Mouse (Mus musculus): ENCODE results near the gene Gmfb. TPM values are rescaled to one million over a fixed set of nuclear protein-coding genes. Genes with fewer than 3 reads are reported as not detected.

Gmfb gene
- polyA plus RNA-seq, 1 experiment, result 17.2 TPM

- Histone ChIP-seq H3ac (ENCODE audit: control insufficient read depth, insufficient read length) (no peak overlapping the region), H3K4me2 (ENCODE audit: low read depth) (no peak overlapping the region), H3K27me3 (ENCODE audit: control insufficient read depth, insufficient read depth, insufficient read length) (no peaks in the 10 kb centered on the region), H3K36me3 (ENCODE audit: control insufficient read depth, insufficient read depth) (peaks cover 14% of the 10 kb centered on the region), H3K4me3 (no peak overlapping the region), H3K79me2 (ENCODE audit: control insufficient read depth, insufficient read depth) (no peaks in the 10 kb centered on the region)
- TF ChIP-seq REST (IDR thresholded peaks at IDR 0.05; ENCODE audit: insufficient read depth, insufficient read length) (no peak), POLR2AphosphoS2 (IDR thresholded peaks at IDR 0.05; ENCODE audit: insufficient read length, low read depth) (no peak), TCF3 (IDR thresholded peaks at IDR 0.05; ENCODE audit: insufficient read length, low read depth) (no peak), E2F4 (IDR thresholded peaks at IDR 0.05; ENCODE audit: insufficient read depth) (no peak), TCF12 (IDR thresholded peaks at IDR 0.05; ENCODE audit: insufficient read depth, poor library complexity, severe bottlenecking) (no peak), MYOD1 (IDR thresholded peaks at IDR 0.05; ENCODE audit: control insufficient read depth in 1 of 3, insufficient read length in 2 of 3, low read depth in 2 of 3) (no peak), SRF (IDR thresholded peaks at IDR 0.05; ENCODE audit: control insufficient read depth, insufficient read length, low read depth) (no peak), CEBPB (IDR thresholded peaks at IDR 0.05; ENCODE audit: insufficient read depth, poor library complexity, severe bottlenecking) (no peak)
Observed at GRCm38 (mm10) chr14:46848736-46849135, 26.7 kb upstream of the Gmfb start.

- H3K79me2 ChIP-seq (ENCODE audit: control insufficient read depth, insufficient read depth), result no peaks in the 10 kb centered on the region
- no peak for TF ChIP-seq MYOD1 (IDR thresholded peaks at IDR 0.05; ENCODE audit: control insufficient read depth in 1 of 3, insufficient read length in 2 of 3, low read depth in 2 of 3)
- no peak for TF ChIP-seq MAX (IDR thresholded peaks at IDR 0.05; ENCODE audit: low read depth)
- no peak for TF ChIP-seq E2F4 (IDR thresholded peaks at IDR 0.05; ENCODE audit: insufficient read depth)
- no peak for TF ChIP-seq USF1 (IDR thresholded peaks at IDR 0.05; ENCODE audit: low read depth)
- no peak for TF ChIP-seq MYOG (IDR thresholded peaks at IDR 0.05; ENCODE audit: control insufficient read depth in 1 of 3, insufficient read depth in 1 of 3, insufficient read length in 2 of 3, low read depth in 2 of 3)
- TF ChIP-seq TCF3 (IDR thresholded peaks at IDR 0.05; ENCODE audit: insufficient read length, low read depth), result no peak
- no peak for TF ChIP-seq TCF12 (IDR thresholded peaks at IDR 0.05; ENCODE audit: insufficient read depth, poor library complexity, severe bottlenecking)
- no peak for TF ChIP-seq POLR2AphosphoS2 (IDR thresholded peaks at IDR 0.05; ENCODE audit: insufficient read length, low read depth)
- TF ChIP-seq POLR2A (IDR thresholded peaks at IDR 0.05; ENCODE audit: insufficient read length, low read depth), result no peak
- no peak for TF ChIP-seq CEBPB (IDR thresholded peaks at IDR 0.05; ENCODE audit: insufficient read depth, poor library complexity, severe bottlenecking)
- TF ChIP-seq REST (IDR thresholded peaks at IDR 0.05; ENCODE audit: insufficient read depth, insufficient read length), result no peak
- TF ChIP-seq SRF (IDR thresholded peaks at IDR 0.05; ENCODE audit: control insufficient read depth, insufficient read length, low read depth), result no peak
- H3K27me3 ChIP-seq (ENCODE audit: control insufficient read depth, insufficient read depth, insufficient read length), result no peaks in the 10 kb centered on the region
- peaks cover 14% of the 10 kb centered on the region for H3K36me3 ChIP-seq (ENCODE audit: control insufficient read depth, insufficient read depth)
- H3ac ChIP-seq (ENCODE audit: control insufficient read depth, insufficient read length), result no peak overlapping the region
- H3K4me2 ChIP-seq (ENCODE audit: low read depth), result no peak overlapping the region
- no peak overlapping the region for H3K4me3 ChIP-seq
Observed at GRCm38 (mm10) chr14:46848063-46848590, 26.1 kb upstream of the Gmfb start.

DNA sequence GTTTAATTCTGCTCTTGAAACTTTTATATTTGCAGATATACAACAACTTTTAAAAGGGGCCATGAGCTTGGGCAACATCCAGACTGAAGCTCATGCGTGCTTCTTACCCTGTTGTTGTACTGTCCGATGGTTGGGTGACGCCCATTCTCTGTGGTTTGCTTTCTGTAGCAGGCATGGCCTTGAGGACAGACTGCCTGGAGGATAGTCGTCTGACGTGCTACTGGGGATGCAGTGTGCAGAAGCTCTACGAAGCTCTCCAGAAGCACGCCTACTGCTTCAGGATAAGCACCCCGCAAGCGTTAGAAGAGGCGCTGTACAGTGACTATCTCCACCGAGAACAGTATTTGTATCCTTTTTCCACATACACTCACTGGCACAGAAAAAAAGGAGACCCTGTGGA lies 23.7 kb upstream of the Gmfb start:
- Histone ChIP-seq H3K36me3 (ENCODE audit: control insufficient read depth, insufficient read depth) (peaks cover 14% of the 10 kb centered on the region), H3K4me3 (no peak overlapping the region), H3ac (ENCODE audit: control insufficient read depth, insufficient read length) (no peak overlapping the region), H3K79me2 (ENCODE audit: control insufficient read depth, insufficient read depth) (no peaks in the 10 kb centered on the region), H3K4me2 (ENCODE audit: low read depth) (no peak overlapping the region), H3K27me3 (ENCODE audit: control insufficient read depth, insufficient read depth, insufficient read length) (no peaks in the 10 kb centered on the region)
- TF ChIP-seq CEBPB (IDR thresholded peaks at IDR 0.05; ENCODE audit: insufficient read depth, poor library complexity, severe bottlenecking), result no peak
- TF ChIP-seq MAX (IDR thresholded peaks at IDR 0.05; ENCODE audit: low read depth), result no peak
- TF ChIP-seq MYOD1 (IDR thresholded peaks at IDR 0.05; ENCODE audit: control insufficient read depth in 1 of 3, insufficient read length in 2 of 3, low read depth in 2 of 3), result no peak
- TF ChIP-seq POLR2A (IDR thresholded peaks at IDR 0.05; ENCODE audit: insufficient read length, low read depth), result no peak
- TF ChIP-seq MYOG (IDR thresholded peaks at IDR 0.05; ENCODE audit: control insufficient read depth in 1 of 3, insufficient read depth in 1 of 3, insufficient read length in 2 of 3, low read depth in 2 of 3), result no peak
- no peak for TF ChIP-seq E2F4 (IDR thresholded peaks at IDR 0.05; ENCODE audit: insufficient read depth)
- no peak for TF ChIP-seq POLR2AphosphoS2 (IDR thresholded peaks at IDR 0.05; ENCODE audit: insufficient read length, low read depth)
- TF ChIP-seq TCF12 (IDR thresholded peaks at IDR 0.05; ENCODE audit: insufficient read depth, poor library complexity, severe bottlenecking), result no peak
- TF ChIP-seq SRF (IDR thresholded peaks at IDR 0.05; ENCODE audit: control insufficient read depth, insufficient read length, low read depth), result no peak
- no peak for TF ChIP-seq TCF3 (IDR thresholded peaks at IDR 0.05; ENCODE audit: insufficient read length, low read depth)

GRCm38 (mm10) chr14:46839326-46839725 lies 17.3 kb upstream of the Gmfb start:
- H3K4me2 ChIP-seq (ENCODE audit: low read depth), result no peak overlapping the region
- peaks cover 27% of the 10 kb centered on the region for H3K79me2 ChIP-seq (ENCODE audit: control insufficient read depth, insufficient read depth)
- H3ac ChIP-seq (ENCODE audit: control insufficient read depth, insufficient read length), result no peak overlapping the region
- no peak for TF ChIP-seq POLR2AphosphoS2 (IDR thresholded peaks at IDR 0.05; ENCODE audit: insufficient read length, low read depth)
- TF ChIP-seq SRF (IDR thresholded peaks at IDR 0.05; ENCODE audit: control insufficient read depth, insufficient read length, low read depth), result no peak
- TF ChIP-seq MAX (IDR thresholded peaks at IDR 0.05; ENCODE audit: low read depth), result no peak
- no peak for TF ChIP-seq USF1 (IDR thresholded peaks at IDR 0.05; ENCODE audit: low read depth)
- no peak for TF ChIP-seq REST (IDR thresholded peaks at IDR 0.05; ENCODE audit: insufficient read depth, insufficient read length)
- no peak for TF ChIP-seq TCF3 (IDR thresholded peaks at IDR 0.05; ENCODE audit: insufficient read length, low read depth)
- no peak for TF ChIP-seq MYOG (IDR thresholded peaks at IDR 0.05; ENCODE audit: control insufficient read depth in 1 of 3, insufficient read depth in 1 of 3, insufficient read length in 2 of 3, low read depth in 2 of 3)
- no peak for TF ChIP-seq TCF12 (IDR thresholded peaks at IDR 0.05; ENCODE audit: insufficient read depth, poor library complexity, severe bottlenecking)
- TF ChIP-seq POLR2A (IDR thresholded peaks at IDR 0.05; ENCODE audit: insufficient read length, low read depth), result no peak
- TF ChIP-seq E2F4 (IDR thresholded peaks at IDR 0.05; ENCODE audit: insufficient read depth), result no peak
- no peak for TF ChIP-seq CEBPB (IDR thresholded peaks at IDR 0.05; ENCODE audit: insufficient read depth, poor library complexity, severe bottlenecking)
- no peak for TF ChIP-seq MYOD1 (IDR thresholded peaks at IDR 0.05; ENCODE audit: control insufficient read depth in 1 of 3, insufficient read length in 2 of 3, low read depth in 2 of 3)
- H3K4me3 ChIP-seq, result no peak overlapping the region
- peaks cover 11% of the 10 kb centered on the region for H3K36me3 ChIP-seq (ENCODE audit: control insufficient read depth, insufficient read depth)
- no peaks in the 10 kb centered on the region for H3K27me3 ChIP-seq (ENCODE audit: control insufficient read depth, insufficient read depth, insufficient read length)
